Mouse (Mus musculus): ENCODE results near the gene Ptprb. TPM values are rescaled to one million over a fixed set of nuclear protein-coding genes. Genes with fewer than 3 reads are reported as not detected.

Gene Ptprb
- polyA plus RNA-seq, 1 experiment: 16.3 TPM

GRCm38 (mm10) chr10:116422551-116422950, 147.2 kb downstream of the Ptprb start:
- DNase-seq (ENCODE audit: low read depth): no peak

- no peak for DNase-seq (ENCODE audit: low read depth)
These were observed 149.6 kb downstream of the Ptprb start for GRCm38 (mm10) chr10:116424921-116425320.

GRCm38 (mm10) chr10:116426176-116426575, 150.9 kb downstream of the Ptprb start:
- no peak for DNase-seq (ENCODE audit: low read depth)

GRCm38 (mm10) chr10:116428026-116428780, 152.9 kb downstream of the Ptprb start:
- no peak for DNase-seq (ENCODE audit: low read depth)

- no peak for DNase-seq (ENCODE audit: low read depth)
These were observed 157.1 kb downstream of the Ptprb start for GRCm38 (mm10) chr10:116432421-116432820.

- no peak for DNase-seq (ENCODE audit: low read depth)
These were observed 160.1 kb downstream of the Ptprb start for GRCm38 (mm10) chr10:116435455-116435854.

Other genes starting within 250 kb of the Ptprb start
- 0.09 and 0.14 TPM in 2 replicates for gene 4933416C03Rik, start 161.6 kb upstream of the Ptprb start, polyA plus RNA-seq (2012; rRNA removed)
- 22.4 and 23.5 TPM in 2 replicates for gene Kcnmb4, start 198.4 kb downstream of the Ptprb start, polyA plus RNA-seq (2012; rRNA removed)